Mouse (Mus musculus): Measurements from ENCODE around the gene Scd2. TPM values are rescaled to one million over a fixed set of nuclear protein-coding genes. Genes with fewer than 3 reads are reported as not detected.
"Not testable (repeated sequence)": the region's sequence is repeated elsewhere in the genome, so short reads cannot be mapped to it uniquely, and the experiment has no call there.

The Scd2 gene
- total RNA-seq, 2 experiments from 2014 or later: 656 to 658 TPM

DNA sequence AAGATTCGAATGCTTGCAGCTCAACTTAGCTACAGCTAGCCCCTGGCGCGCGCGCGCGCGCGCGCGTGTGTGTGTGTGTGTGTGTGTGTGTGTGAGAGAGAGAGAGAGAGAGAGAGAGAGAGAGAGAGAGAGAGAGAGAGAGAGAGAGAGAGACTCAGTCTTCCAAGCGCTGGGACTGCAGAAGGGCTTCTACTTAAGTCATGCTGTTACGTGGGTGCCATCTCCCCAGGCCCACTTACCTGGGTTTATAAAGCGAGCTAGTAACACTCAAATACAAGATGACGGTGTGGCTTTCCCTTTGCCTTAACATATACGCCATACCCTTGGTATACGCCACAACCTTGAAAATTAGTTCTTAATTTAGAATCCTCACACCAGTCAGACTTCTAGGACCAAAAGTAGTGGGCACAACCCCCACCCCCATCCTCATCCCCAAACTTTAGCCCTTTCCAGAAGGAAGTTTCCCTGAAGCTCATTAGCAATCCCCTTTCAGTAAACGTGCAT, 25.9 kb upstream of the Scd2 start:
- no peak for DNase-seq (ENCODE audit: low spot score in 2 of 2)

DNA sequence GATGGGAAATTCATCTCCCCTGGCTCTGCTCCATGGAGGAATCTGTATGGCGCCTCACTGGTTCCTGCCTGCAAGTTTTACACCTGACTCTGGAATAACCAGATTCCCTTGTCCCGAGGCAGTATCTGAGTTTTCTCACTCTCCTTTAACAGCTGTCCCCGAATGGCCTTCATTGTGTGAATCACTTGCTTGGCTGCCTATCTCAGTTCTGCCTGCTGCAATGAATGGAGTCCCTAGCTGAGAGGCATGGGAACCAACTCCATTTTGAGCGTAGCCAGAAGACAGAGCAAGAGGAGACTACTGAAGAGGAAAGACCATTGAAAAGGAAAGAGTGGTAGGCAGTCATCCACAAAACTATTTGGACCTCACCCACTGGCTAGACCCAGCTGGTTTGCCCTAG, 19.8 kb upstream of the Scd2 start:
- no peak for DNase-seq (ENCODE audit: low spot score in 2 of 2)

DNA sequence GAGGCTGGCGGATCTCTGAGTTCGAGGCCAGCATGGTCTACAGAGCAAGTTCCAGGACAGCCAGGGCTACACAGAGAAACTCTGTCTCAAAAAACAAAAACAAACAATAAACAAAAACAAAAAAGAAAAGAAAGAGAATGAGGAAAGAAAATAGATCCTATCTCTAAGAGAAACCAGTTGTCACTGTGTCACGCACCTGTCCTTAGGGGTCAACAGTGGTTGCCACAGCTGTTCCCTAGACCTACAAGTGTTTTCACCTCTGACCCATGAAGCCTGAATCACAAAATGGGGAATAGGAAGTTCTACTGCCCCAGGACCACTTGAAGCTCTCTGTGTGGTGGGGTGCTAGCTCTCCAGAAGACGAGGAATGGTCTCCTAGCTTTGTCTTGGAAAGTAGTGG, 19.0 kb upstream of the Scd2 start:
- no peak for DNase-seq (ENCODE audit: low spot score in 2 of 2)

DNA sequence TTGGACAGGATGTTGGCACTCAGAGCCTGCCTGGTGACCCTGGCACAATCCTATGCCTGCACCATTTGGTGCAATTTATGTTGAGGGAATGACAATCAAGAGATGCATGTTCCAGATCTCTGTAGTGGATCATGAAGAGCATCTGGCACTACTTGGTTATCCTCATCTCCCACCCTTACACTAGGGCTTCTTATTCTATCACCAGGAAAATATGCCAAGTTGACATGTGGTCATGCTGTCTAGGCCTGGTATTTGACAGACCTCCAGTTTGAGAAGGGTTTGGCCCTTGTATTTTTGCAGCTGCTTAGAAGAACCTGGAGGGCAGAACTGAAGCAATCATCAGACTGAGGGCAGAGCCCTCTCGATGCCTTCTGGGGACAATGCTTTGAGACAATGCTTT, 18.1 kb upstream of the Scd2 start:
- no peak for DNase-seq (ENCODE audit: low spot score in 2 of 2)

DNA sequence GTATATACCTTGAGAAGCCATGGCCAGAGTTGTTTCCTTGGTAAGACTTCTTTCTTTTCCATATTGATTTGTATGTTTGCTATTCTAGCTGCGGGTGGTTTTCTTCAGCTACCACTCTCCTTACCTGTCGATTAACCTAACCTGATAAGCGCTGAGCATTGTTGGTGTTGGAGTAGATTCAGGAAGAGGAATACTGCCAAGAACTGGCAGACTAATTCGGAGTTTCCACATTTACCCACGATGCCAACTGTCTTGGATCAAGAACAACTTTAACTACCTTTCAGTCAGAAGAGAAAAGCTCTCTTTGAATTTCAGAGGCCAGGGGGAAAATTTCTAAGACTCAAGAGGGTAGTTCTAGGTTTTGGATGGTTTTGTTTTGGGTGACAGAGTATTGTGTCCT, 16.6 kb upstream of the Scd2 start:
- DNase-seq (ENCODE audit: low spot score in 2 of 2): no peak

DNA sequence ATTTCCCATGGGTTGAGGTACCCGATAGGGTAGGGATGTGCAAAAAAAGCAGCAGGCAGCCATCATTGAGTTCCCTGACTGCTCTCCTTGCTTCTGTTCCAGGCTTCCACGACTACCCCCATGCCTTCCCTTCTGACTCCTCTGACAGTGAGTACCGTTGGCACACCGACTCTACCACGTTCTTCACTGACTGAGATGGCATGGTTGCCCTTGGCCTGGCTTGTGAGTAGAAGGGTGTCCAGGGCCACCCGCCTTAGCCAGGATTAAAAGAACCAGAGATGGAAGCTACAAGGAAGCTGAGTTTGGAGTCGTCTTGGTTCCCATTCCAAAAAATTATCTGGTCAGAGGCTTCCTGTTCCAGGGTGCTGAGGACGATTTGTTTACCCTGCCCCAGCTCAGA, 15.5 kb upstream of the Scd2 start:
- DNase-seq (ENCODE audit: low spot score in 2 of 2): no peak

DNA sequence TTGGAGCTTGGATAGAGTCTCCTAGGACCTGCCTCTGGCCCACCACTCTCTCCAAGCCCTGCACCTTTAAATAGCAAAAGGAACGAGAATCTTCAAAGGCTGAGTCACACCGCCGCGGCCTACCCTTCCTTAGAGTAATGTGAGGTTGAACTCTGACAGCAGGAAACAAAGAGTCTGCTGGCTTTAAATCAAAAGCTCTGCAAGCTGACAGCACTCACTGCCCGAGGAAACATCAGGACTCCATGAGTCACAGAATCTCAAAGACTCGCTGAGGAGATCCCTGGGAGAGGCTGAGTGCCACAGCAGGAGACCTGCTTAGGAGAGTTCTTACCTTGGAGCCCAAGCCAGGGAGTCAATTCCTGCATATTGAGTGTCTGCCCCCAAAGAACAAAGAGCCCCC, 12.7 kb upstream of the Scd2 start:
- no peak for DNase-seq (ENCODE audit: low spot score in 2 of 2)

DNA sequence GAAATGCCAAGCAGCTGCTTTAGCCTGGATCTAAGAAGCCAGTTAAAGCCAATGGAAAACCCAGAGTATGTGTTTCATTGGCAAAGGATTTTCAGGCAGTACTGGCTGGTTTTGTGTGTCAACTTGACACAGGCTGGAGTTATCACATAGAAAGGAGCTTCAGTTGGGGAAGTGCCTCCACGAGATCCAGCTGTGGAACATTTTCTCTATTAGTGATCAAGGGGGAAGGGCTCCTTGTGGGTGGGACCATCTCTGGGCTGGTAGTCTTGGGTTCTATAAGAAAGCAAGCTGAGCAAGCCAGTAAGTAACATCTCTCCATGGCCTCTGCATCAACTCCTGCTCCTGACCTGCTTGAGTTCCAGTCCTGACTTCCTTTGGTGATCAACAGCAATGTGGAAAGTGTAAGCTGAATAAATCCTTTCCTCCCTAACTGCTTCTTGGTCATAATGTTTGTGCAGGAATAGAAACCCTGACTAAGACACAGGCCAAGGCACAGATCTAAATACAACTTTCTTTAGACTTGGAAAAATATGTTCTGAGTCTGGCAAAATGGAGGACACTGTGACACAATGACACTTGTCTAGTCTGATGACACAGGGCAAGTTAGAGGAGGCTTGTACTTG, 11.5 kb upstream of the Scd2 start:
- DNase-seq (ENCODE audit: low spot score in 2 of 2): not testable (repeated sequence)

DNA sequence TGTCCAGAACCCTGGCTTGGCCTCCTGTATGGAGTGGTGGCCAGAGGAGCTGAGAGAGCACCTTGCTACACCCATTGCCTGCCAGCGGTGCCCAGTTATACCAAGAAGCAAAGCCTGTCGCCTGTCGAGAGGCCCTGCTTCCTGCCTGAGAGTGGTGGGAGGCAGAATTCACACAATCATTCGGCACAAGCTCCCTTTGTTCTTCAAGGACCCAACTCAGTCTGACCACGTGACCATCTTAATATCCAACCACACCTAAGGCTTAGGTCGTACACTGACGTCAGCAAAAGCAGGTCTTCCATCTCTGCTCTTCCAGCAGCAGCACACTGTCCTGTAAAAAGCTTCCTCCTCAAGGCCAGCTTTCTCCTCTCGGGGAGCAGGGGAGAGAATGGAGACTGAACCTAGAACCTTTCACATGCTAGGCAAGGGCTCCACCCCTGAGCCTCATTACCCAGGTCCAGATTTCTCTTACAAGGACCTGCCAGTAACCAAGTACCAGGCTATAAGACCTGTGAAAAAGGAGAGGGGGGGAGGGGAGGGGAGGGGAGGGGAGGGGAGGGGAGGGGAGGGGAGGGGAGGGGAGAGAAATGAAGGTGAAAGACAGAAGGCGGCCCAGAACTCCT, 10.8 kb upstream of the Scd2 start:
- no peak for DNase-seq (ENCODE audit: low spot score in 2 of 2)

DNA sequence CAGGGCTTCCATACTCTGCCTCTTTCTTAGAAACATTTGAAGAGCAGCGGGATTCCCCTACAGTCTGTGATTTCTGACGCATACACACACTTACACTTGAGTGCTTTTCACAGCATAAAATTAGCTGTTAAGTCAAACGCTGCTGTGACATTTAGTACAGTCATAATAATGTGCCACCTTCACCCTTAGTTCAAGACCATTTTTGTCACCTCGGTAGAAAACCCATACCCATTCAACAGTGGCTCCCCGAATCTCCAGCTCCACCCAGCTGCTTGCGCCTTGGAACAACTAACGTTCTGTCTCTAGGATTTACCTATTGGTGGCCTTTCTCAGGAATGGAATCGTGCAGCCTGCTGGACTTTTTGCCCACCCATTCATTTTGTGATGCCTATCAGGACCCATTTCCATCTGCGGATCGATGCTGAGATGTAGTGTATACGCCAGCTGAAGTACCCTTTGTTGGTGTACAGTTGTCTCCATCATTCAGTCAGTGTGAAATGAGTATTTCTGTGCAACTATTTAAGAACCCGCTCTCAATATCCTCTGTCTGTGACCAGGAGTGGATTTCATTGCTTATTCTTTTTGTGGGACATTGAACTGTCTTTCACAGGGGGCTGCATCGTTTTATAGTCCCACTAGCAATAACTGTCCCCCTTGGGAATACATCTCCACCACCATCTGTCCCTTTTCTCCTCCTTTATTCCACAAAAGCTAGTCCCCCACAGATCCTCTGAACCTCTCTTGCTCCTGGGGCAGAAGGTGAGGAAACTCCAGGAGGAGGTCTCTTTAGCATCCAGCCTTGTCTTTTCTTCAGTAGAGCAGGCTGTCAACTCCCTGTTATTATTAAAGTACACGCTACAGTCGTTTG, 10.1 kb upstream of the Scd2 start:
- DNase-seq (ENCODE audit: low spot score in 2 of 2): no peak

DNA sequence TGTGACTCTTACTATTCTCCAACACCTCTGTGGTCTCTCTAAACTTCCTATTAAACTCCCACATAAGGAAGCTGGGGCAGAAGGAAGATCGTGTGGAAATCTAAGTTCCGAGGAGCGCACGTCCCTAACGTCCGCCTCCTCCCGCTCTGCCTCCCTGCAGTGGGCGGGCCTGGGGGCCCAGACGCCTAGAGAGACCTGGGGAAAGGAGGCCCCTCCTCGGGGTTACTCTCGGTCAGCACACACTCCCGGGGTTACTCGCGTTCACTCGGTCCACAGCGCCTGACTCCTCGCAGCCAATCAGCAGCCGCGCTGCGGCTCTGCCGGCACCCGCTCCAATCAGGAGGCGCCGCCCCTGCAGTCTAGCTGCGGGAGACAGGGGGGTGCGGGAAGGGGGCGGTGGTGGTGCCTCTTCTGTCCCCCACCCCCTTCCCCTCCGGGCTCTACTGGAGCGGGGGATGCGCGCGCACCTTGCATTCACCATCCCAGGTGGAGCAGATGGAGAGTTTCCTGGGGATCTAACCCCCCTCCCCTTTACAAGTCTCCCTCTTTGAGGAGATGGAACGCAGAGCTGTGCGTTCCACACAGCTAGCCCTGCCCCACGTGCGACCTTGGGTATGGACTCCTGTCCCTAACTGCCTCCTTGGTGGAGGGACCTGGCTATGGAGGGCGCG, 9.3 kb upstream of the Scd2 start:
- peak; percentile 89 to 92 for DNase-seq (ENCODE audit: low spot score in 2 of 2)

DNA sequence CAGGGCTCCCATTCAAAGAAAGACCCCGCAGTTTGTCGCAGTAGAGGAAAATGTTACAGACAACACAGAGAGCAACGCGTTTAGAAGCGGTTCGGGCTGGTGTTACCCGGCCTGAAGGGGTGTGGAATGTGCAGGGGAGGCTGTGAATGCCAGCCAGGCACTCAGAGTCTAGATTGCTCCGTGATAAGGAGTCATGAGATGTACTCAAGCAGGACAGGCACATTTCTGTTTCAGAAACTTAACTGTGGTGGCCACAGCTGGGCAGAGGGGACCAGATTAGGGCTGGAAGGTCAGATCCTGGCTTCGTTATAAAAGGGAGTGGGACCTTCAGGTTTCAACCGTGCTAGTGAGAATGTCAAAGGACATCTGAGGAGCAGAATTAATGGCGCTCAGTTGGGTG, 8.8 kb upstream of the Scd2 start:
- DNase-seq (ENCODE audit: low spot score in 2 of 2): no peak

DNA sequence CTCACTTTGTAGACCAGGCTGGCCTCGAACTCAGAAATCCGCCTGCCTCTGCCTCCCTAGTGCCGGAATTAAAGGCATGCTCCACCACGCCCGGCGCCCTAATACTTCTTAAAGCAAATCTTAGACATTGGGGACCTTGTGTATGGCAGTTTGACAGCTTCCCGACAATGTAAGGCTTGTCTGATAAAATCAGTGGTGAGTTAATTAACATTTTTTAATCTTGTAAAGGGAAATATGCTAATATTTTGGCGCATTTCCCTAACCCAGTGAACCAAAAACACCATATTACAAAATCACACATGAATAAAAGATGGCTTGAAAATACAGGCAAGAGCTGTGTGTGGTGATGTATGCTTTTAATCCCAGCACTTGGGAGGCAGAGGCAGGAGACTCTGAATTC, 7.9 kb upstream of the Scd2 start:
- DNase-seq (ENCODE audit: low spot score in 2 of 2): no peak

DNA sequence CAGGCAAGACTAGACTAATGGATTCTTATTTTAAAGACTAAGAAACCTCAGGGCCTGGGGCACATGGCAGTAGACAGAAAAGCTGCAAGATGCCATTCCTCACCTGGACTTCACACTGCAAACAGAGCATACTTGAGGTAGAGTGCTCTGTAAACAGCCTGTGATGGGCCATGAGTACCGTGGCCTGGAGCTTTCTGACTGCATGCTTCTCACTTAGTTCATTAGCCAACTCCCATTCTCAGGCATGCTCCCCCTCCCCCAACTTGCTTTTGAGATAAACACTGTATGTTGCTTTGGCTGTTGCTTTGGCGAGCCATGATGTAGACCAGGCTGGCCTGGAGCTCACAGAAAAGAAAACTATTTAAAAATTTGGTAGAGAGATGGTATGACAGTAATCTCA, 7.4 kb upstream of the Scd2 start:
- DNase-seq (ENCODE audit: low spot score in 2 of 2): no peak

DNA sequence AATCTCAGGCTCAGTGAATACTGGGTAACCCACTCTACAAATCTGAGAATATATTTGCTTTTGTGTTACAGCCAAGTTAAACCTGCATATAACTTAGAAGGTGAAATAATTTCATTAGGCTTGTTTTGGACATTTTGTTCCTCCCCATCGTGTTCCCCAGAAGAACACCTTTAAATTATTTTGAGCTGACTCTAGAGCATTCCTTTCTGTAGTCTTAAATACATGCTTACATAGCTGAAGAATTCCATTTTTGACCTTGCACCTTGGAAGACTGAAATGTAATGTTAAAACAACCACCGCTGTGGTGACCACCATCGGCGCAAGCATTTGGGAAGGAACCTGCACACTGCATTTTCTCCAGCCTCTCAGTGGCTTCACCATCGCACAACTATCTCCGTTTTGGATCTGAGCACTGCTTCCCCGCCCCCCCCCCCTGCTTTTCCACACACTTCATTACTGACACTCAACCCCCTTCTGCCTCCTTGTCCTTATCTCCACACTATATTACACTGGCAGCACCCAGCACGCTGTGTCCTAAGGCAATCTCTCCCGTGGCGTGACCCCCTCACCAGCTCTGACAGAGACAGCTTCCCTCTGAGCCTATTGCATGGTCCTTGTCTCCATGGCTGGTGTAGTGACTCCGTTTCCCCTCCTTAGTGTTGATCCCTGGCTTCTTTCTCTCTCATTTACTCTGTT, 5.9 kb upstream of the Scd2 start:
- DNase-seq (ENCODE audit: low spot score in 2 of 2): no peak

DNA sequence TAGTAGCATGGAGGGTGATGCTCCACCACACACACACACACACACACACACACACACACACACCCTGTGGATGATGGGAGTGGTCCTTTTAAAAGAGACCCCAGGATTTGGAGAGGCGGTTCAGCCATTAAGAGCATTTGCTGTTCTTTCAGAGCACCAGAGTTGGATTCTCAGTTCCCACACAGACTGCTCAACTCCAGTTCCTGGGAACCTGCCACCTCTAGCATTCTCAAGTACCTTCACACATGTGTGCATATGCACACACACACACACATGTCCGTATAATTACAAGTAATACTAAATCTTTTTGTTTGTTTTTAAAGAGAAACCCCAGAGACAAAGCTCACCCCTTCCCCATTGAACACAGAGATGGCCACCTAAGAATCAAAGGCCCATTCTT, 1.4 kb upstream of the Scd2 start:
- no peak for DNase-seq (ENCODE audit: low spot score in 2 of 2)

DNA sequence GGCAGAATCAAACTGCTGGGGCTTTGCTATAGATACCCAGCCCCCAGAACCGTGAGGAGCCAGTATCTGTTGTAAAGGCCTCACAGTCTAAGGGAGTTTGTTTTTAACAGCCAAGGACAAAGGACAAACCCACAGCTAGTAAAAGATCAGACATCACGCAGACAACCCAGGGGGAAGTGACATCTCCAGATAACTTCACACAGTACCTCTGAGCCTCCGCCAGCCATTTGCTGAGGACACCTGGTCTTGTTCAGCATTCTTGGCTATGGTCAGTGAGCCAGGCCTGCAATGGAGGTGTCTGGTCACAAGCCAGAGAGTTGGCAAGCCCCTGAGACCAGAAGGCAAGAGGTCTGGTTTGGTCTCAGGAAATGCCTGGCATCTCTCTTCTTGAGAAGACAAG, 991 bp upstream of the Scd2 start:
- DNase-seq (ENCODE audit: low spot score in 2 of 2): no peak

DNA sequence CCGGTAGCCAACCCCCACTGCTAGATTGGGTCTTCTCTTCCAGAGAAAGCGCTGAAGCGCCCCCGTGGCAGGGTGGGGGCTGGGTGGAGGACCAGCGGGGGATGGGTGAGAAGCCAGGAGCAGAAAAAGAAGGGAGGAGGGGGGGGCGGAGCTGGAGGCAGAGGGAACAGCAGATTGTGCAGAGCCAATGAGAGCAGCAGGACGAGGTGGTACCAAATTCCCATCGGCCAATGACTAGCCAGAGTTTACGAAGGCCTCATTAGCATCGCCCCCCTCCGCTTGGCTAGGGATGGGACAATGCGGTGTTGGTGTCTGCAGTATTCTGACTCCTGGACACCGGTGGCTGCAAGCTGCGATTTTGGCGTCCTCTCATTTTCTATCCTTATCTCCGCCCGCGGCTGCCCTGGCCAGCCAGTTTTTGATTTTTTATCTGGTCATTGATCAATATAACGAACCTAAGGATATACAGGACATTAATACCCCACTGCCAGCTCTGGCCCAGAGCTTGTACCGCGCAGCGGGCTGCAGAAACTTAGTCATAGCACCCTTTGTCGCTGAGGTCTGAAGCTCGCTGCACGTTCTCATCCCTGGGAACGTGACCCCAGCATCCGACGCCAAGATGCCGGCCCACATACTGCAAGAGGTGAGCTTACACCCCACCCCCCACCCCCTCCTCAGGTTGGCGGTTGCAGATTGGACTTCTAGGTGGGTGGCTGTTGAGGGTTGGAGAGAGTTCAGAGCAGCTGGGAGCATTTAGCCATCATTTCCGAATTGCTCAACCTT, 486 bp downstream of the Scd2 start:
- peak; percentile 94 to 98 for DNase-seq (ENCODE audit: low spot score in 2 of 2)

DNA sequence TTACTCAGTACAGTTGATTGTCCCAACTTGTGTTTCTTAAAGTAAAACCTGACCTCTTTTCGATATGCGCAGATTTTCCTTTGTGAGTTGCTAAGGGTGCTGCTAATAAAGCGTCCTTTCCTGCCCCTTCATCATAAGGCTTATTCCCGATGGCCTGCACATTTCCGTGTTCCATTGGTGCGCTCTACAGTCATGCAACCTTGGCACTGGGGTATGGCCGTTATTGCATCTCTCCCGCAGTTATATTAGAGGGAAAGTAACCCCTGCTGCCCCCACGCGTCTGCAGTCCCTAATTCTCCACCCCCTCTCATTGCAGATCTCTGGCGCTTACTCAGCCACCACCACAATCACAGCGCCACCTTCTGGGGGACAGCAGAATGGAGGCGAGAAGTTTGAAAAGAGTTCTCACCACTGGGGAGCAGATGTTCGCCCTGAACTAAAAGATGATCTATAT, 1.1 kb downstream of the Scd2 start:
- DNase-seq (ENCODE audit: low spot score in 2 of 2): peak; percentile 84 to 91

DNA sequence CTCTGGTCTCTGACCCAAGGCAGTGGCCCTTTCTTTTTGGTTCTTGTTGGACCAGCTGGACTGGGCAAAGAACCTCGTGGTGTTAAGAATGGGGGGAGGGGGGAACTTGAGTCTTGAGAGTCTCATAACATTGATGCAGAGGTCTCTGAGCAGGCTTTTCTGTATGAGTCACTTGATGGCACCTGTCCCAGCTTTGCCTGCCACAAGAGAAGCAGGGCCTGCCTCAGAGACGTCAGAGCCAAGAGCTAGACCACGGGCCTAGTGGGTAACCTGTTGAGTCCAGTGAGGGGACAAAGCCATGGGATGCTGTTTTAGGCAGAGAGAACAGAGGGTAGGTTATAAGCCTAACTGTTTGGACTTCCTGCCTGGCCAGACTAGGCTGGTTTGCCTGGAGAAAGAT, 1.8 kb downstream of the Scd2 start:
- DNase-seq (ENCODE audit: low spot score in 2 of 2): peak in 1 of 2 experiments; percentile 57
